Mouse (Mus musculus): ENCODE measurements around the gene Shc3. TPM values are rescaled to one million over a fixed set of nuclear protein-coding genes. Genes with fewer than 3 reads are reported as not detected.

Shc3 gene
- polyA plus RNA-seq, 1 experiment from 2014 or later: 0.28 TPM

DNA sequence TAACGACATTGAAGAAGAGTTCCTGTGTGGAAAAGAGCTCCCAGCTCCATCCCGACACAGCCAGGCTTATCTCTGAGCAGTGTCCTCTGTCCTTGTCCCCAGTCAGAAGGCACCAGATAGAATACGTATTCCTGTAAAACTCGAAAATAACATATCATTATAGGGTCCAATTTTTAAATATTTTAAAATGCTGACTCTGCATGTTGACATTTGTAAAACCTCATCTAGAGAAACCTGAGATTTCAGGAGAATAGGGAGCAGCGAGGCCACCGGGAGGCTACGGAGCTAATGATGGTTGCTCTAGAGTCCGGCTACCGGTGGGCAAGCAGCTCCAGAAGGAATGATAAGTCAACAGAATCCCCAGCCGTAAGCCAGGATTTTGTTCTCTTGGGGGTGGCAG, 92.2 kb downstream of the Shc3 start:
- no peak overlapping the region for H3K4me2 ChIP-seq (replicated peaks; ENCODE audit: low read depth)
- ATAC-seq (ENCODE audit: low FRiP score, low TSS enrichment) (no peak), DNase-seq (ENCODE audit: low spot score) (no peak)
- H3K4me1 ChIP-seq (replicated peaks; ENCODE audit: control insufficient read depth, insufficient read depth): no peaks in the 10 kb centered on the region
- no peaks in the 10 kb centered on the region for H3K9me3 ChIP-seq (ENCODE audit: control insufficient read depth, low read length)
- H3K27ac ChIP-seq (replicated peaks): no peak overlapping the region
- TF ChIP-seq CTCF (IDR thresholded peaks at IDR 0.05; ENCODE audit: low read depth) (no peak), EP300 (optimal IDR thresholded peaks at IDR 0.05) (no peak)
- H3K4me3 ChIP-seq (ENCODE audit: low read depth, low read length): no peak overlapping the region
- no peaks in the 10 kb centered on the region for H3K36me3 ChIP-seq (ENCODE audit: control insufficient read depth, insufficient read depth, low read length)
- no peaks in the 10 kb centered on the region for H3K27me3 ChIP-seq (ENCODE audit: control insufficient read depth, insufficient read depth, low read length)
- 76% methylated on average over 10 of the region's 10 CpGs for WGBS
- no peak overlapping the region for H3K9ac ChIP-seq (ENCODE audit: low read length)

DNA sequence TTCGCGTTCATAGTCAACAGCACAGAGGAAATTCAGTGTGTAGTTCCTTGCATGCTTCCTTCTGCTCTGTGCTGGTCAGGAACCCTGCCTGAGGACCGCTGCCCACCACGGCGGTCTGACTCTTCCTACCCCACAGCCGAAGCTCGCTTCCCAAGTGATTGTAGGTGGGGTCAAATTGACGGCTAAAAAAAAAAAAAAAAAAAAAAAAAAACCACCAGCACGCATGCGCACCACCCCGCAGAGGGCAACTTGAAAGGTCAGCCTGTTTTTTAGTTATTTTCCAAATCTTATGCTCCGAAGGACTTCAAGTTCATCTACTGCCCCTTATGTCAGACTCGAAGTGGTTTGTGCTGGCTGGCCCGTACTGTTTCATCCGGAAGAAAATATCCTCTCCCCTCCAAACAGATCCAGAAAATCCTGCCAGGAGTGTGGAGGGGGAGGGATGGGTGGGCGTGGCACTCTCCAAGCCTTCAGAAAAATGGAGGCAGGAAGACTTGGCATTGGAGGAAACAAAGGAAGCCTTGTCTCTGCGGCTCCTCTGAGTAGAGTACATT, 100.4 kb downstream of the Shc3 start:
- H3K4me2 ChIP-seq (replicated peaks; ENCODE audit: low read depth): no peak overlapping the region
- no peak overlapping the region for H3K4me3 ChIP-seq (ENCODE audit: low read depth, low read length)
- no peak overlapping the region for H3K9ac ChIP-seq (ENCODE audit: low read length)
- no peaks in the 10 kb centered on the region for H3K9me3 ChIP-seq (ENCODE audit: control insufficient read depth, low read length)
- H3K27ac ChIP-seq (replicated peaks): no peak overlapping the region
- H3K4me1 ChIP-seq (replicated peaks; ENCODE audit: control insufficient read depth, insufficient read depth): no peaks in the 10 kb centered on the region
- TF ChIP-seq EP300 (optimal IDR thresholded peaks at IDR 0.05) (no peak), CTCF (IDR thresholded peaks at IDR 0.05; ENCODE audit: low read depth) (no peak)
- DNase-seq (ENCODE audit: low spot score) (no peak), ATAC-seq (ENCODE audit: low FRiP score, low TSS enrichment) (no peak)
- H3K36me3 ChIP-seq (ENCODE audit: control insufficient read depth, insufficient read depth, low read length): no peaks in the 10 kb centered on the region
- H3K27me3 ChIP-seq (ENCODE audit: control insufficient read depth, insufficient read depth, low read length): no peaks in the 10 kb centered on the region
- 63% methylated on average over 17 of the region's 17 CpGs for WGBS

- no peaks in the 10 kb centered on the region for H3K36me3 ChIP-seq (ENCODE audit: control insufficient read depth, insufficient read depth, low read length)
- 79% methylated on average over 14 of the region's 14 CpGs for WGBS
- no peaks in the 10 kb centered on the region for H3K9me3 ChIP-seq (ENCODE audit: control insufficient read depth, low read length)
- no peaks in the 10 kb centered on the region for H3K4me1 ChIP-seq (replicated peaks; ENCODE audit: control insufficient read depth, insufficient read depth)
- H3K4me3 ChIP-seq (ENCODE audit: low read depth, low read length): no peak overlapping the region
- H3K27ac ChIP-seq (replicated peaks): no peak overlapping the region
- H3K9ac ChIP-seq (ENCODE audit: low read length): no peak overlapping the region
- no peak for DNase-seq (ENCODE audit: low spot score)
- H3K27me3 ChIP-seq (ENCODE audit: control insufficient read depth, insufficient read depth, low read length): no peaks in the 10 kb centered on the region
- ATAC-seq (ENCODE audit: low FRiP score, low TSS enrichment): no peak
- no peak overlapping the region for H3K4me2 ChIP-seq (replicated peaks; ENCODE audit: low read depth)
- TF ChIP-seq CTCF (IDR thresholded peaks at IDR 0.05; ENCODE audit: low read depth) (no peak), EP300 (optimal IDR thresholded peaks at IDR 0.05) (no peak)
Observed at GRCm38 (mm10) chr13:51466117-51466841, 102.9 kb downstream of the Shc3 start.

DNA sequence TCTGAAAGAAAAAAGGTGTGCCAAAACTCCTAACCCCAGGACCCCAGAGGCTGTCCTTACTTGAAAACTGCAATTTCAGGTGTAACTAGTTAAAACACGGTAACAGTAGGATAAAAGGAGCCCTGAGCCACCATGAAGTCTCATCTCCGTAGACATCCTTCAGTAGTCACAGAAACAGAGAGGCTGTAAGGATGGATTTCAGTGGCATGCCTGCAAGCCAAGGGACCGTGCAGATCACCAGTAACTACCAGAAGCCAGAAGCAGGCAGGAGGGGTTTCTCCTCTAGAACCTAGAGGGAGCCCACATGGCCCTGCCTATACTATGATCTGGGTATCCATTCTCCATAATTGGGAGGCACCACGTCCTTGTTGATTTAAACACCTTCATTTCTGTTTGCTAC, 104.9 kb downstream of the Shc3 start:
- no peaks in the 10 kb centered on the region for H3K4me1 ChIP-seq (replicated peaks; ENCODE audit: control insufficient read depth, insufficient read depth)
- no peak overlapping the region for H3K9ac ChIP-seq (ENCODE audit: low read length)
- 60% methylated on average over 4 of the region's 4 CpGs for WGBS
- H3K27me3 ChIP-seq (ENCODE audit: control insufficient read depth, insufficient read depth, low read length): no peaks in the 10 kb centered on the region
- H3K36me3 ChIP-seq (ENCODE audit: control insufficient read depth, insufficient read depth, low read length): no peaks in the 10 kb centered on the region
- no peak overlapping the region for H3K4me2 ChIP-seq (replicated peaks; ENCODE audit: low read depth)
- DNase-seq (ENCODE audit: low spot score) (no peak), ATAC-seq (ENCODE audit: low FRiP score, low TSS enrichment) (no peak)
- TF ChIP-seq CTCF (IDR thresholded peaks at IDR 0.05; ENCODE audit: low read depth) (no peak), EP300 (optimal IDR thresholded peaks at IDR 0.05) (no peak)
- no peak overlapping the region for H3K4me3 ChIP-seq (ENCODE audit: low read depth, low read length)
- no peak overlapping the region for H3K27ac ChIP-seq (replicated peaks)
- no peaks in the 10 kb centered on the region for H3K9me3 ChIP-seq (ENCODE audit: control insufficient read depth, low read length)

DNA sequence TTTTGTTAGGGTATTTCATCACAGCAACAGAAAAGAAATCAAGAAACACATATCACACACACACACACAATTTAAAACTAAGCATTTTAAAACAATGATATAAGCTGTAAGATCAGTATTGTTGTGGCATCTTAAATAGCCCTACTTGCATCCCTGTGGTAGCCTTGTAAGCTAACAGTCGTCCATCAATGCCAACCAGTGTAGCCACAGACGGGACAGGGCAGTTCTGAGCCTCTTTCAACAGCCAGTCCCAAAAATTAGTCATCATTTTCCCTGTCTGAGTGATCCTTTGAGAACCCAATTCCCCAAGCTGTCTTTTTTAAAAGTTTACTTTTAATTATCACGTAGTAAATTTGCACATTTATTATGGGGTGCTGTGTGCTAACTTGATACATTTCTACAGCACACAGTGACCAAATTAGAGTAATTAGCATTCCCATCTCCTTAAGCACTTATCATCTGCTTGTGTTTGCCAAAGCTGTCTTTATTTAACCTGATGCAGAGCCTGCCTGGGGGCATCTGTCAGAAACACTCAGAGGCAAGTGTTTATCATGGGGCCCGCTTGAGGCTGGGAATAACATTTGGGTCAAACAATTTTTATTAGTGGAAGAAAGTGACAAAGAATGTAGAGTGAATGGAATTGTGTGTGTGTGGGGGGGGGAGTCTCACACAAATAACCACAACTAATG, 112.9 kb downstream of the Shc3 start:
- 22% methylated on average over 4 of the region's 4 CpGs for WGBS

GRCm38 (mm10) chr13:51446550-51446949, 122.7 kb downstream of the Shc3 start:
- DNase-seq (ENCODE audit: low spot score) (no peak), ATAC-seq (ENCODE audit: low FRiP score, low TSS enrichment) (no peak)
- Histone ChIP-seq H3K4me1 (replicated peaks; ENCODE audit: control insufficient read depth, insufficient read depth) (no peaks in the 10 kb centered on the region), H3K27ac (replicated peaks) (no peak overlapping the region), H3K27me3 (ENCODE audit: control insufficient read depth, insufficient read depth, low read length) (no peaks in the 10 kb centered on the region), H3K4me2 (replicated peaks; ENCODE audit: low read depth) (no peak overlapping the region), H3K9me3 (ENCODE audit: control insufficient read depth, low read length) (no peaks in the 10 kb centered on the region), H3K9ac (ENCODE audit: low read length) (no peak overlapping the region), H3K36me3 (ENCODE audit: control insufficient read depth, insufficient read depth, low read length) (no peaks in the 10 kb centered on the region), H3K4me3 (ENCODE audit: low read depth, low read length) (no peak overlapping the region)
- 58% methylated on average over 4 of the region's 4 CpGs for WGBS
- no peak for TF ChIP-seq CTCF (IDR thresholded peaks at IDR 0.05; ENCODE audit: low read depth)

More for the DNA sequence above, 112.9 kb downstream of the Shc3 start:
- Histone ChIP-seq H3K4me2 (replicated peaks; ENCODE audit: low read depth) (no peak overlapping the region), H3K4me1 (replicated peaks; ENCODE audit: control insufficient read depth, insufficient read depth) (no peaks in the 10 kb centered on the region), H3K27ac (replicated peaks) (no peak overlapping the region), H3K9me3 (ENCODE audit: control insufficient read depth, low read length) (no peaks in the 10 kb centered on the region), H3K9ac (ENCODE audit: low read length) (no peak overlapping the region), H3K27me3 (ENCODE audit: control insufficient read depth, insufficient read depth, low read length) (no peaks in the 10 kb centered on the region), H3K4me3 (ENCODE audit: low read depth, low read length) (no peak overlapping the region), H3K36me3 (ENCODE audit: control insufficient read depth, insufficient read depth, low read length) (no peaks in the 10 kb centered on the region)
- DNase-seq (ENCODE audit: low spot score) (no peak), ATAC-seq (ENCODE audit: low FRiP score, low TSS enrichment) (no peak)
- no peak for TF ChIP-seq CTCF (IDR thresholded peaks at IDR 0.05; ENCODE audit: low read depth)
- TF ChIP-seq EP300 (optimal IDR thresholded peaks at IDR 0.05): no peak
